Mouse (Mus musculus) limb, embryonic 10.5 days (tissue): ENCODE data around the gene Ptprc. TPM values are rescaled to one million over a fixed set of nuclear protein-coding genes. Genes with fewer than 3 reads are reported as not detected.

Experiments used
- DNase-seq: peaks from one replicate; pipeline ENCODE4 v3.0.0-alpha.2; 2017; ENCODE audit warnings: low spot score
- H3K27ac ChIP-seq: fragments of 300-500 bp; sonication (generic); 2 replicates; pipeline ENCODE4 v1.5.1; 2016; ENCODE audit warnings: mild to moderate bottlenecking
- H3K27me3 ChIP-seq: fragments of 300-500 bp; sonication (generic); 2 replicates; pipeline ENCODE4 v1.6.1; 2016; ENCODE audit warnings: low read depth, mild to moderate bottlenecking; ENCODE audit not compliant: poor library complexity, severe bottlenecking
- H3K36me3 ChIP-seq: fragments of 300-500 bp; sonication (generic); 2 replicates; pipeline ENCODE4 v1.6.1; 2016; ENCODE audit warnings: mild to moderate bottlenecking, moderate library complexity
- H3K4me1 ChIP-seq: fragments of 300-500 bp; sonication (generic); 2 replicates; pipeline ENCODE4 v1.6.1; 2016
- H3K4me3 ChIP-seq: fragments of 300-500 bp; sonication (generic); 2 replicates; pipeline ENCODE4 v1.5.1; 2016; ENCODE audit warnings: mild to moderate bottlenecking, moderate library complexity
- H3K9me3 ChIP-seq: fragments of 300-500 bp; sonication (generic); replicated peaks from 2 replicates; pipeline ENCODE4 v1.6.1; 2016; ENCODE audit warnings: mild to moderate bottlenecking
- WGBS: fragments of 180-500 bp; shearing (Covaris S2); methylation state at CpG from one replicate; pipeline ENCODE4 v1.1.7; 2016; 5-methylcytosine and 5-hydroxymethylcytosine counted together
- polyA plus RNA-seq: library from polyadenylated mRNA; unstranded; fragments of >200 nt; fragmentation: Nextera tagmentation; extraction: Ambion mirVana; gene quantifications from 2 replicates; pipeline ENCODE4 v1.2.1, GENCODE M21; 2016

The Ptprc gene
- polyA plus RNA-seq, 1 experiment from 2014 or later, result 0.96 TPM

- DNase-seq, result no peak
- no peak overlapping the region for H3K27ac ChIP-seq
- no peaks in the 10 kb centered on the region for H3K27me3 ChIP-seq
- H3K36me3 ChIP-seq, result no peaks in the 10 kb centered on the region
- no peaks in the 10 kb centered on the region for H3K9me3 ChIP-seq
- H3K4me3 ChIP-seq, result no peak overlapping the region
- no peaks in the 10 kb centered on the region for H3K4me1 ChIP-seq
- WGBS, result 77% methylated on average over 3 of the region's 3 CpGs
Observed at GRCm38 (mm10) chr1:138172547-138172946, 3.0 kb downstream of the Ptprc start.

DNA sequence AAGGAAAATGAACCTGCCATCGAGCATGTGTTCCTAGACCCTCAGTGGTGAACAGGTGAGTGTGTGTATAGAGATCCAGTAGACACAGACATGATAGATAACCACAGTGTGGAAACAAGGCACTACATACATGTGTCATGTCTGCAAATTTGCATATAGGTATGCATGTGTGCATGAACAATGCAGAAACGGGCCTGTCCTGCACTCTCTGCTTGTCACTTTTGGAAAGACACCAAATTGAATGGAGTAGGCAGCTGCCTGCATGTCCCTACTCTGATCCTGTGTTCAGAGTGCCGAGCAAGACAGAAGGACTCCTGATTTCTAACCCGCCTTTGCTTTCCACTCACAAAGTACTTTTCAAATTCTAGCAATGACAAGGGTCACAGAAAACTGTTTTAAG, 3.4 kb downstream of the Ptprc start:
- DNase-seq, result no peak
- Histone ChIP-seq H3K36me3 (no peaks in the 10 kb centered on the region), H3K27ac (no peak overlapping the region), H3K9me3 (no peaks in the 10 kb centered on the region), H3K4me3 (no peak overlapping the region), H3K27me3 (no peaks in the 10 kb centered on the region), H3K4me1 (no peaks in the 10 kb centered on the region)
- WGBS, result 90% methylated on average over 4 of the region's 4 CpGs

DNA sequence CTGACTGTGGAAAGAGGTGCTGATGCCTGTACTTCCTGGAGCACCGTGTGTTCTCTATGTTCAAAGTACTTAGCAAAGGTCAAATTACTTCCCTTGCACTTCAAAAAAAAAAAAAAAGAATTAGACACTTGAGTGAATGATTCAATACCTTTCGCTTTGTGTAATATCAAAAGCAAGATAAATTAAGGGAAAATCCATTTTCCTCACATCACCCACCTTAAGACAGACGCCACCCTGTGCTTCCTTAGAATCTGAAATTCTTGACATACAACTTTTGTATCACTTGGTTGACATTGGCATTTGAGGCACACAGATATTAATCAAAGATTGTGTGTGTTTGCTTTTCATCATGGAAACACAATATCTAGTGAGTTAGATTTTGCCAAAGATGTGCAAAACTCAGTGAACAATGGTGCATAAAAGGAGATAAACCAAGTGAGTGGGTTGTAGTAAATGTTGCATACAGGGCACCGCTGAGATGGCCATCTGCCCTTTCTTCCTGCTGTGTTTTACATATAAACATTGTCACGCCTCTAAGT, 9.2 kb downstream of the Ptprc start:
- Histone ChIP-seq H3K9me3 (no peaks in the 10 kb centered on the region), H3K4me3 (no peak overlapping the region), H3K4me1 (peaks cover 7% of the 10 kb centered on the region), H3K36me3 (no peaks in the 10 kb centered on the region), H3K27me3 (no peaks in the 10 kb centered on the region), H3K27ac (no peak overlapping the region)
- no peak for DNase-seq
- 77% methylated on average over 5 of the region's 5 CpGs for WGBS

DNA sequence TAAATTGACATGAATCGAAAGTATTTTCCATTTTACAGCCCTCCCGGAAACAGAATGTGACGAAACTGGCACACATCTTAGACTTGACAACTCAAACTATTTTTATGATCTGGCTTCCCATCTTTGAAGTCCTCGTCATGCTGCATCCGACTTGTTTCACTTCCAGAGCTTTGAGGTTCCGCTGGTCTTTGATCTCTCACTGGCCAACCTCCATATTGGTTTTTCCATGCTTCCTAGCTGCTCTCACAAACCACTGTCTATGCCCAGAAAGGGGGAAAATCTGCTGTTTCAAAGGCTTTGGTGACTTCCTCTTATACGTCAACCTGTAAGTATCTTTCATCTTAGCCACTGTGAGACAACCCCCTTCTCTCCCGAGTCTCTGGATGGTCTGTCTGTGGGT, 12.9 kb downstream of the Ptprc start:
- Histone ChIP-seq H3K27ac (no peak overlapping the region), H3K9me3 (no peaks in the 10 kb centered on the region), H3K27me3 (no peaks in the 10 kb centered on the region), H3K4me1 (peaks cover 18% of the 10 kb centered on the region), H3K36me3 (no peaks in the 10 kb centered on the region), H3K4me3 (no peak overlapping the region)
- DNase-seq, result no peak
- 88% methylated on average over 8 of the region's 8 CpGs for WGBS

DNA sequence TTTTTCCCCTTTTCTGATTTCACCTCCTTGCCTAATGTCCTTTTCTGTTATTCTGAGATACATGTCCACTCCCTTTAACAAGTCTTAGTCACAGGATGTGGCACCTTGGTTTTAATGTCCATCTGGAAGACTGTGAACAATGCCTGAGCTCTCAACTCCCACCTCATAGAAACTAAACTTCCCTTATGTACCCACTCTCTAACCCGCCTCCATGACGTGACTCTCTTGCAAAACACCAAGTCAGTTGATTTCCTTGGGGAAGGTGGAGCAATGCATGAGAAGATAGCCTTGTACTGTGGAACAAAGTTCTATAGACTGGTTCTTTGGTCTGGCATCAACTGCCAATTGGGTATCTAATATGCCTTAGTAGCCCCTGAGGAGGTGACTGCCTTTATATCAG, 16.6 kb downstream of the Ptprc start:
- DNase-seq, result no peak
- WGBS, result 89% methylated on average over 2 of the region's 2 CpGs
- Histone ChIP-seq H3K27me3 (no peaks in the 10 kb centered on the region), H3K36me3 (no peaks in the 10 kb centered on the region), H3K9me3 (no peaks in the 10 kb centered on the region), H3K27ac (no peak overlapping the region), H3K4me3 (no peak overlapping the region), H3K4me1 (peaks cover 18% of the 10 kb centered on the region)

- H3K4me1 ChIP-seq, result peaks cover 18% of the 10 kb centered on the region
- H3K27me3 ChIP-seq, result no peaks in the 10 kb centered on the region
- no peaks in the 10 kb centered on the region for H3K9me3 ChIP-seq
- 81% methylated on average over 3 of the region's 3 CpGs for WGBS
- no peak for DNase-seq
- no peak overlapping the region for H3K27ac ChIP-seq
- no peak overlapping the region for H3K4me3 ChIP-seq
- H3K36me3 ChIP-seq, result no peaks in the 10 kb centered on the region
Observed at GRCm38 (mm10) chr1:138158236-138158635, 17.3 kb downstream of the Ptprc start.

DNA sequence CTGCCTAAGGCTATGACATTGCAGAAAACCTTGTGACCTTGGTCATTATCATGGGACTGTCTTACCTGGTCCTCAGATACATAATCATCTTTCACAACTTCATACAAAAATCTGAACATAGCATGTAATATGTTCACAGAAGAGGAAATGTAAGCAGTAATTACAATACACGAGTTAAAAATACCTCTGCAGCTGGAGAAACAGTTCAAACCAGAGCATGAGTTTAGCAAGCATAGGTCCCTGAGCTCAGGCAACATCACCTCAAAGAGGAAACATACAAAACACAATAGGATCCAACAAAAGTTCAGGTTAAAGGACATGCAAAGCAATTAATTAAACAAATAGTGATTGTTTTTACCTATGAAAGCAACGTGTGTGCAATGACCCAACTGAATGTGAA, 17.8 kb downstream of the Ptprc start:
- no peak overlapping the region for H3K27ac ChIP-seq
- no peaks in the 10 kb centered on the region for H3K27me3 ChIP-seq
- 83% methylated on average over 2 of the region's 2 CpGs for WGBS
- H3K36me3 ChIP-seq, result no peaks in the 10 kb centered on the region
- no peak overlapping the region for H3K4me3 ChIP-seq
- no peaks in the 10 kb centered on the region for H3K9me3 ChIP-seq
- peaks cover 18% of the 10 kb centered on the region for H3K4me1 ChIP-seq
- no peak for DNase-seq

- H3K4me3 ChIP-seq, result no peak overlapping the region
- WGBS, result 84% methylated on average over 3 of the region's 3 CpGs
- no peak for DNase-seq
- no peaks in the 10 kb centered on the region for H3K9me3 ChIP-seq
- H3K36me3 ChIP-seq, result no peaks in the 10 kb centered on the region
- H3K27ac ChIP-seq, result no peak overlapping the region
- H3K4me1 ChIP-seq, result peaks cover 17% of the 10 kb centered on the region
- no peaks in the 10 kb centered on the region for H3K27me3 ChIP-seq
Observed at GRCm38 (mm10) chr1:138157008-138157407, 18.5 kb downstream of the Ptprc start.

DNA sequence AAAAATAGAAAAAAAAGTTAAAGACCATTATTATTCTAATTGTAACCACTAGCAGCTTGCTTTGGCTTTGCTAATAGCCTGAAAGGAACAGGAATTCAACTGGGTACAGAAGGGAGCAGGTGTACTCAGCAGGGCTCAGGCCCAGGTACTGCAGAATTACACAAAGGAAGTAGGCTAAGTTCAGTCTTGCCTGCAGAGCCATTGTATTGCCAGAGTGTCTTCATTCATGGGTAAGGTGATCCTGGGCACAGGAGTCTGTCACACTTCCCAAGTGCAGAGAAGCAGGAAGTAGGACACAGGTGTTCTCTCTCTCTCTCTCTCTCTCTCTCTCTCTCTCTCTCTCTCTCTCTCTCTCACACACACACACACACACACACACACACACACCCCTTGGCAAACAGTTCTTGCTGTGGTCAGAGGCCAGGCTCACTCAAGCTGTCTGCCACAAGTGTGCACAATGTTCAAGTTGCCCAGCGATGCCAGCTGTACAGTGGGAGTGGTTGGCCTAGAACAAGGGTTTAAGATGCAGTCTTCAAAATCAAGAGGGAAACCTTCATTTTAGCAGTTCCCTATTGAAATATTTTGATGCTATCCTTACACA, 21.2 kb downstream of the Ptprc start:
- Histone ChIP-seq H3K4me1 (0 out of 2 replicates have a peak, but pooled peaks cover 3% of the 10 kb centered on the region), H3K4me3 (no peak overlapping the region), H3K36me3 (no peaks in the 10 kb centered on the region), H3K27ac (no peak overlapping the region), H3K9me3 (no peaks in the 10 kb centered on the region), H3K27me3 (no peaks in the 10 kb centered on the region)
- WGBS, result 59% methylated on average over 1 of the region's 1 CpGs
- DNase-seq, result no peak

- H3K4me3 ChIP-seq, result no peak overlapping the region
- 92% methylated on average over 4 of the region's 4 CpGs for WGBS
- no peak for DNase-seq
- no peaks in the 10 kb centered on the region for H3K4me1 ChIP-seq
- no peaks in the 10 kb centered on the region for H3K36me3 ChIP-seq
- no peaks in the 10 kb centered on the region for H3K27me3 ChIP-seq
- H3K9me3 ChIP-seq, result no peaks in the 10 kb centered on the region
- no peak overlapping the region for H3K27ac ChIP-seq
Observed at GRCm38 (mm10) chr1:138153126-138153525, 22.4 kb downstream of the Ptprc start.

DNA sequence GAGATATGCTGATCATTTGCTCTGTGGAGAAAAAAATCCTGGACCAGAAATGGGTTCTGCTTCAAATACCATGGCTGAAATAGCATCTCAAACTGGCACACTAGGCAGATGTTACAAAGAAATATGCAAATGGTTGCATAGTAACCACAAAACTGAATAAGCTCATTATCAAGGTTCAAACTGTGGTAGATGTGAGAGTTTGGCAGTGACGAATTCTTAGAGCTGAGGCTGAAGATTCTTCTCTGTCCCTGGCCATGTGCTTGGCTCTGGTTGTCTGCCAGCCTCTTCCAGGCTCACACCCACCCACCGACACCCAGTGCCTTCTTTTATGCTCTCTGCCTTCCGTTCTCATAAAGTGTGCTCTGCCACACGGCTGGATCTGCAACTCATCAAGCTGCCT, 26.7 kb downstream of the Ptprc start:
- no peaks in the 10 kb centered on the region for H3K4me1 ChIP-seq
- no peaks in the 10 kb centered on the region for H3K9me3 ChIP-seq
- WGBS, result 55% methylated on average over 4 of the region's 4 CpGs
- H3K4me3 ChIP-seq, result no peak overlapping the region
- no peak overlapping the region for H3K27ac ChIP-seq
- H3K27me3 ChIP-seq, result no peaks in the 10 kb centered on the region
- H3K36me3 ChIP-seq, result no peaks in the 10 kb centered on the region
- DNase-seq, result no peak

GRCm38 (mm10) chr1:138145571-138145970, 29.9 kb downstream of the Ptprc start:
- H3K27ac ChIP-seq, result no peak overlapping the region
- H3K27me3 ChIP-seq, result no peaks in the 10 kb centered on the region
- no peak for DNase-seq
- no peaks in the 10 kb centered on the region for H3K4me1 ChIP-seq
- H3K36me3 ChIP-seq, result no peaks in the 10 kb centered on the region
- no peak overlapping the region for H3K4me3 ChIP-seq
- H3K9me3 ChIP-seq, result no peaks in the 10 kb centered on the region
- 60% methylated on average over 2 of the region's 2 CpGs for WGBS

GRCm38 (mm10) chr1:138145148-138145547, 30.4 kb downstream of the Ptprc start:
- H3K27ac ChIP-seq, result no peak overlapping the region
- H3K4me1 ChIP-seq, result no peaks in the 10 kb centered on the region
- H3K36me3 ChIP-seq, result no peaks in the 10 kb centered on the region
- no peak for DNase-seq
- 89% methylated on average over 3 of the region's 3 CpGs for WGBS
- no peaks in the 10 kb centered on the region for H3K27me3 ChIP-seq
- H3K4me3 ChIP-seq, result no peak overlapping the region
- no peaks in the 10 kb centered on the region for H3K9me3 ChIP-seq

GRCm38 (mm10) chr1:138144365-138144764, 31.1 kb downstream of the Ptprc start:
- no peak for DNase-seq
- H3K4me1 ChIP-seq, result no peaks in the 10 kb centered on the region

More at GRCm38 (mm10) chr1:138144365-138144764, 31.1 kb downstream of the Ptprc start:
- H3K27me3 ChIP-seq, result no peaks in the 10 kb centered on the region
- H3K27ac ChIP-seq, result no peak overlapping the region
- no peaks in the 10 kb centered on the region for H3K9me3 ChIP-seq
- H3K36me3 ChIP-seq, result no peaks in the 10 kb centered on the region
- no peak overlapping the region for H3K4me3 ChIP-seq
- 89% methylated on average over 5 of the region's 5 CpGs for WGBS
